Mouse (Mus musculus): ENCODE results near the gene Olfr1347.
"Not testable (repeated sequence)": the region's sequence is repeated elsewhere in the genome, so short reads cannot be mapped to it uniquely, and the experiment has no call there.

Gene Olfr1347

GRCm38 (mm10) chr7:6499655-6500054 is at the start of gene Olfr1347:
Gene Olfr1347 (minus strand): TSS chr7:6499755.
- DNase-seq (ENCODE audit: low spot score), result no peak

GRCm38 (mm10) chr7:6526141-6526540 is 26.6 kb upstream of the Olfr1347 start:
- no peak for DNase-seq (ENCODE audit: low spot score)

GRCm38 (mm10) chr7:6525001-6525400 is 25.4 kb upstream of the Olfr1347 start:
- no peak for DNase-seq (ENCODE audit: low spot score)

GRCm38 (mm10) chr7:6522850-6523249 is 23.3 kb upstream of the Olfr1347 start, which contains the start of gene Olfr1349:
Gene Olfr1349 (minus strand): TSS chr7:6522950.
- no peak for DNase-seq (ENCODE audit: low spot score)

GRCm38 (mm10) chr7:6521666-6522065 is 22.1 kb upstream of the Olfr1347 start:
- no peak for DNase-seq (ENCODE audit: low spot score)

- DNase-seq (ENCODE audit: low spot score), result no peak
Measured at GRCm38 (mm10) chr7:6508648-6509047, 9.1 kb upstream of the Olfr1347 start, which contains the start of gene Olfr1348. Gene Olfr1348 (minus strand): TSS chr7:6508748.

- no peak for DNase-seq (ENCODE audit: low spot score)
Measured at GRCm38 (mm10) chr7:6486841-6487240, 12.7 kb downstream of the Olfr1347 start, which contains the start of gene Olfr5. Gene Olfr5 (minus strand): TSS chr7:6486941.

- not testable (repeated sequence) for DNase-seq (ENCODE audit: low spot score)
Measured at GRCm38 (mm10) chr7:6477633-6478032, 21.9 kb downstream of the Olfr1347 start.

GRCm38 (mm10) chr7:6466951-6467350 is 32.6 kb downstream of the Olfr1347 start, which contains the start of gene Olfr1346:
Gene Olfr1346 (plus strand): TSS chr7:6467101.
- DNase-seq (ENCODE audit: low spot score), result no peak

GRCm38 (mm10) chr7:6456399-6456798 is 43.2 kb downstream of the Olfr1347 start:
- no peak for DNase-seq (ENCODE audit: low spot score)

- no peak for DNase-seq (ENCODE audit: low spot score)
Measured at GRCm38 (mm10) chr7:6455868-6456267, 43.7 kb downstream of the Olfr1347 start, which contains the start of gene Olfr1336. Gene Olfr1336 (plus strand): TSS chr7:6456168.

GRCm38 (mm10) chr7:6447771-6448170 is 51.8 kb downstream of the Olfr1347 start:
- no peak for DNase-seq (ENCODE audit: low spot score)

GRCm38 (mm10) chr7:6441173-6441572 is 58.4 kb downstream of the Olfr1347 start:
- no peak for DNase-seq (ENCODE audit: low spot score)

GRCm38 (mm10) chr7:6438388-6438787 is 61.2 kb downstream of the Olfr1347 start, which contains the start of gene Olfr1344:
Gene Olfr1344 (plus strand): TSS chr7:6438688.
- DNase-seq (ENCODE audit: low spot score), result no peak

Data from ovary, postnatal 14 days (tissue).